Mouse (Mus musculus): ENCODE data around the gene Dnajc28.

DNA sequence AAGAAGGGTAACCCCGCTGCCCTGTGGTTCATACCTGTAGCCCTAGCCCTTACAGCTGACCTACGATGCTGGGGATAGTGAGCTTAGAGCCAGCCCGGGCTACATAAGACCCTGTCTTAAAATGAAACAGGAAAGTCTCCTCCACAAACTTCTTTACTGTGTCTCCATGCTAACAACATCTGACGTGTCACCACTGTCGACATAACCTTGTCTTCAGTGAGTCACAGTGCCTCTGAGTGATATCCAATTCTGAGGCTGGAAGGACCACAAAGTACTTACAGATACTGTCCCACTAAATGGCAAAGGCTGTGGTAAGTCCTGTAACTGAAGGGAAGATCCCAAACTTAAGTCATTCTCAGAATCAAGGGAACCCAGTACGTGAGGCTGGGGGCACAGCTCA is 32.6 kb downstream of the Dnajc28 start:
- TF ChIP-seq POLR2A (IDR thresholded peaks at IDR 0.05; ENCODE audit: extremely low read depth, insufficient read depth, low read length) (no peak), CTCF (IDR thresholded peaks at IDR 0.05; ENCODE audit: low read depth, low read length) (no peak)

All from liver, adult 2 months (tissue).